ENCODE assay signal across 9 mouse cellular contexts in the genomic region with DNA sequence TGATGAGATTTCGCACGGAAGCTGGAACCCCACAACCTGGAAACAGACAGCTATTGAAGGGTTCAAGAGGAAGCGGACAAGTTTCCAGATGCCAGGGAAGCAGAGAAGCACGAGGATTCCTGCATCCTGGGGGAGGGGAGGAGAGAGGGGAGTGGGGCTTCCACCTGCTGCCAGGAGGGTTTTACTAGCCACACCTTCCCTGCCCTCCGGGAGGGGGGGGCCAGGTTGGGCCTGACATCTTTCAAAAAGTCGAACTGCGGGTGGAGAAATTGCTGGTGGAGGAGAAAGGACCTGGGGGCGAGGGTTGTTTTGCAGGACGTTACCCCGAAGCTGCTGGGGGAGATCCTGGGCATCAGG. TPM values are rescaled to one million over a fixed set of nuclear protein-coding genes. Genes with fewer than 3 reads are reported as not detected.
A peak's percentile ranks its signal among the peaks of the same experiment; 100 is the strongest.
DNase-seq lines count a peak whose midpoint lies in the region; ATAC-seq and TF ChIP-seq lines count a peak whose summit lies in the region.
"Had no signal": no experiment of that assay in that cellular context is flagged by ENCODE, and none has a peak within 500 bp of the region (broad histone marks: within the 10 kb centered on the region; RNA-seq: fewer than 3 reads in every experiment).

No protein-coding gene starts in this region.

- peak overlapping the region; percentile 96 for H3ac ChIP-seq in C2C12 (ENCODE audit: control insufficient read depth, insufficient read length, low read depth)

- DNase-seq in heart, embryonic 10.5 days (ENCODE audit: low spot score) = no peak
- no peak for DNase-seq in heart, postnatal 10 days
- peak; percentile 57 to 62 for DNase-seq in cerebellum, postnatal 10 days
- peak; percentile 15 for DNase-seq in midbrain, postnatal 0 days (ENCODE audit: low spot score)
- no peak for DNase-seq in gastrocnemius, adult 18-20 months (ENCODE audit: low spot score)
- no peak for DNase-seq in left cerebral cortex, postnatal 25 days (ENCODE audit: low spot score in 2 of 2)

- 8% methylated on average over 10 of the region's 10 CpGs for WGBS in heart, embryonic 10.5 days
- WGBS in hindbrain, embryonic 16.5 days = 6% methylated on average over 10 of the region's 10 CpGs
- 2% methylated on average over 10 of the region's 10 CpGs for WGBS in midbrain, postnatal 0 days

- H3K79me2 ChIP-seq in C2C12 (ENCODE audit: control insufficient read depth, insufficient read depth) = no peaks in the 10 kb centered on the region

- no peaks in the 10 kb centered on the region for H3K9me3 ChIP-seq in heart, embryonic 10.5 days
- H3K9me3 ChIP-seq in hindbrain, embryonic 16.5 days (ENCODE audit: control insufficient read depth, low read length) = no peaks in the 10 kb centered on the region
- no peaks in the 10 kb centered on the region for H3K9me3 ChIP-seq in midbrain, postnatal 0 days (ENCODE audit: low read length)

- peak overlapping the region; percentile 94 for H3K4me2 ChIP-seq in hindbrain, embryonic 16.5 days (ENCODE audit: low read length)
- H3K4me2 ChIP-seq in midbrain, postnatal 0 days (ENCODE audit: low read depth, low read length, poor library complexity, severe bottlenecking) = peak overlapping the region; percentile 79

- no peaks in the 10 kb centered on the region for H3K79me3 ChIP-seq in C2C12 (ENCODE audit: low read depth)

- peak overlapping the region; percentile 91 for H3K27ac ChIP-seq in heart, embryonic 10.5 days
- H3K27ac ChIP-seq in hindbrain, embryonic 16.5 days (ENCODE audit: low read depth, low read length) = peak overlapping the region; percentile 59; the same call in 1 of the 2 replicates
- H3K27ac ChIP-seq in midbrain, postnatal 0 days (ENCODE audit: low read depth, low read length) = peak overlapping the region; percentile 71

- TF ChIP-seq CTCF in C2C12 (IDR thresholded peaks at IDR 0.05; ENCODE audit: control insufficient read depth, insufficient read depth, insufficient read length) = no peak
- TF ChIP-seq CTCF in midbrain, postnatal 0 days (IDR thresholded peaks at IDR 0.05) = no peak

- ATAC-seq in hindbrain, embryonic 16.5 days = peak; percentile 9; the same call in 1 of the 2 replicates
- ATAC-seq in midbrain, postnatal 0 days (ENCODE audit: low FRiP score) = no peak

- no peaks in the 10 kb centered on the region for H3K36me3 ChIP-seq in heart, embryonic 10.5 days
- no peaks in the 10 kb centered on the region for H3K36me3 ChIP-seq in C2C12 (ENCODE audit: control insufficient read depth, insufficient read depth)
- H3K36me3 ChIP-seq in hindbrain, embryonic 16.5 days (ENCODE audit: control insufficient read depth, insufficient read depth, low read length) = no peaks in the 10 kb centered on the region
- H3K36me3 ChIP-seq in midbrain, postnatal 0 days (ENCODE audit: insufficient read depth, low read length) = no peaks in the 10 kb centered on the region

- no peaks in the 10 kb centered on the region for H3K27me3 ChIP-seq in heart, embryonic 10.5 days (ENCODE audit: insufficient read depth, poor library complexity, severe bottlenecking)
- H3K27me3 ChIP-seq in C2C12 (ENCODE audit: control insufficient read depth, insufficient read depth, insufficient read length) = no peaks in the 10 kb centered on the region
- no peaks in the 10 kb centered on the region for H3K27me3 ChIP-seq in hindbrain, embryonic 16.5 days (replicated peaks; ENCODE audit: control insufficient read depth, insufficient read depth, low read length)
- no peaks in the 10 kb centered on the region for H3K27me3 ChIP-seq in midbrain, postnatal 0 days (ENCODE audit: insufficient read depth, low read length)
- H3K27me3 ChIP-seq: Patski had no signal

- intact Hi-C loops in heart, postnatal 10 days (cut with DNase I) = no loop called here
- intact Hi-C loops in left cerebral cortex, postnatal 25 days (cut with DNase I) = no loop called here

- peaks cover 29% of the 10 kb centered on the region for H3K4me1 ChIP-seq in heart, embryonic 10.5 days
- H3K4me1 ChIP-seq in hindbrain, embryonic 16.5 days (ENCODE audit: control insufficient read depth, insufficient read depth, low read depth, low read length) = peaks cover 12% of the 10 kb centered on the region
- no peaks in the 10 kb centered on the region for H3K4me1 ChIP-seq in midbrain, postnatal 0 days (ENCODE audit: insufficient read depth, low read length)

- H3K9ac ChIP-seq in hindbrain, embryonic 16.5 days (ENCODE audit: low read depth, low read length) = peak overlapping the region; percentile 97
- H3K9ac ChIP-seq in midbrain, postnatal 0 days (replicated peaks; ENCODE audit: low read length, poor library complexity, severe bottlenecking) = peak overlapping the region; percentile 93

- peak overlapping the region; percentile 86 for H3K4me3 ChIP-seq in heart, embryonic 10.5 days
- peak overlapping the region; percentile 36 for H3K4me3 ChIP-seq in C2C12 (ENCODE audit: insufficient read depth, poor library complexity, severe bottlenecking)
- peak overlapping the region; percentile 89 for H3K4me3 ChIP-seq in hindbrain, embryonic 16.5 days (ENCODE audit: low read length)
- peak overlapping the region; percentile 79 for H3K4me3 ChIP-seq in midbrain, postnatal 0 days (ENCODE audit: low read depth, low read length)

TF ChIP-seq in C2C12, 6 proteins besides CTCF, POLR2A, EP300 and RAD21:
- no peak for TF ChIP-seq FOSL1 (IDR thresholded peaks at IDR 0.05; ENCODE audit: insufficient read depth, low read length, poor library complexity, severe bottlenecking)
- no peak for TF ChIP-seq MAX (IDR thresholded peaks at IDR 0.05)
- no peak for TF ChIP-seq USF1 (IDR thresholded peaks at IDR 0.05; ENCODE audit: low read depth)
- TF ChIP-seq CEBPB (IDR thresholded peaks at IDR 0.05; ENCODE audit: low read depth) = no peak
- no peak for TF ChIP-seq MYOD1 (IDR thresholded peaks at IDR 0.05; ENCODE audit: control insufficient read depth, insufficient read length, low read depth)
- no peak for TF ChIP-seq MYOG (IDR thresholded peaks at IDR 0.05; ENCODE audit: control insufficient read depth, extremely low read depth, insufficient read length)

RNA-seq across cellular contexts. Expression of a gene that starts 0.6 kb away (rescaled TPM):
- polyA plus RNA-seq in heart, embryonic 10.5 days (2016; fragmentation: Nextera tagmentation; extraction: Ambion mirVana) = 9.3 and 11.2 TPM in 2 replicates
- 10 to 100 TPM; 18.1 to 18.8 TPM for total RNA-seq in heart, postnatal 10 days (2021)
- 9.2 TPM for polyA plus RNA-seq in C2C12 (2012; fragmentation: generic; extraction: Trizol)
- 52.8 and 54.1 TPM in 2 replicates for polyA plus RNA-seq in hindbrain, embryonic 16.5 days (2015; fragmentation: Nextera tagmentation; extraction: Ambion mirVana)
- 89.6 and 113 TPM in 2 replicates for total RNA-seq in midbrain, postnatal 0 days (2014; rRNA removed)
- 61.6 and 67.7 TPM in 2 replicates for polyA plus RNA-seq in midbrain, postnatal 0 days (2015; fragmentation: Nextera tagmentation; extraction: Ambion mirVana)
- total RNA-seq in gastrocnemius, adult 18-20 months (2021) = 1 to 10 TPM; 3.0 to 4.2 TPM
- 10 to 100 TPM; 24.6 to 30.5 TPM for total RNA-seq in left cerebral cortex, postnatal 25 days (2021)

RNA-seq across cellular contexts. Expression of a gene that starts 35.0 kb away (rescaled TPM):
- 0.46 and 1.2 TPM in 2 replicates for polyA plus RNA-seq in heart, embryonic 10.5 days (2016; fragmentation: Nextera tagmentation; extraction: Ambion mirVana)
- total RNA-seq in heart, postnatal 10 days (2021) = 1 to 10 TPM in 1 of 2 experiments, under 1 TPM in 1; 0.69 to 1.3 TPM
- polyA plus RNA-seq in C2C12 (2012; fragmentation: generic; extraction: Trizol) = 0.02 TPM
- 0.94 and 1.0 TPM in 2 replicates for polyA plus RNA-seq in hindbrain, embryonic 16.5 days (2015; fragmentation: Nextera tagmentation; extraction: Ambion mirVana)
- total RNA-seq in midbrain, postnatal 0 days (2014; rRNA removed) = 0.71 and 1.3 TPM in 2 replicates
- polyA plus RNA-seq in midbrain, postnatal 0 days (2015; fragmentation: Nextera tagmentation; extraction: Ambion mirVana) = 0.98 and 1.5 TPM in 2 replicates
- total RNA-seq in gastrocnemius, adult 18-20 months (2021) = 1 to 10 TPM; 1.8 to 2.3 TPM
- total RNA-seq in left cerebral cortex, postnatal 25 days (2021) = 1 to 10 TPM in 1 of 2 experiments, under 1 TPM in 1; 0.46 to 1.2 TPM
- polyA plus RNA-seq: Patski had no signal

Comparison
In these comparisons a context has a peak if more than half of its experiments do, and no peak if none do; other contexts are left out.
1. DNase-seq: peak in cerebellum, postnatal 10 days (2 of 2) and midbrain, postnatal 0 days (single experiment); none in heart, embryonic 10.5 days (single experiment), heart, postnatal 10 days (0 of 2), gastrocnemius, adult 18-20 months (single experiment) and left cerebral cortex, postnatal 25 days (0 of 2).
2. H3K4me3 ChIP-seq: peak in every context shown above with its lines; median percentile 89 in hindbrain, embryonic 16.5 days; 86 in heart, embryonic 10.5 days; 79 in midbrain, postnatal 0 days; 36 in C2C12.
3. Peak in every context shown above with its lines, with median percentiles within 50 percentile points of each other: H3K27ac ChIP-seq.